Mouse (Mus musculus) ES-Bruce4 (cell line): ENCODE data around the gene Synj2bp. TPM values are rescaled to one million over a fixed set of nuclear protein-coding genes. Genes with fewer than 3 reads are reported as not detected.
"Not testable (repeated sequence)": the region's sequence is repeated elsewhere in the genome, so short reads cannot be mapped to it uniquely, and the experiment has no call there.

Experiments used
- H3K27ac ChIP-seq: 2 replicates; pipeline ENCODE4 v1.5.1; 2012; ENCODE audit warnings: low read length, inconsistent platforms; ENCODE audit not compliant: insufficient read depth
- H3K27me3 ChIP-seq: 2 replicates; pipeline ENCODE4 v1.6.1; 2012; ENCODE audit warnings: mild to moderate bottlenecking, low read length, inconsistent platforms; ENCODE audit not compliant: control insufficient read depth, poor library complexity, insufficient read depth, severe bottlenecking
- H3K36me3 ChIP-seq: 2 replicates; pipeline ENCODE4 v1.6.1; 2012; ENCODE audit warnings: inconsistent platforms, mild to moderate bottlenecking, low read length, moderate library complexity; ENCODE audit not compliant: control insufficient read depth, poor library complexity, insufficient read depth, severe bottlenecking
- H3K4me1 ChIP-seq: one replicate; pipeline ENCODE4 v1.8.1; 2011; ENCODE audit warnings: low read length; ENCODE audit not compliant: control insufficient read depth, insufficient read depth
- H3K4me3 ChIP-seq: 2 replicates; pipeline ENCODE4 v1.5.1; 2011; ENCODE audit warnings: low read depth, mild to moderate bottlenecking, low read length
- H3K9ac ChIP-seq: 2 replicates; pipeline ENCODE4 v1.6.1; 2012; ENCODE audit warnings: low read depth, mild to moderate bottlenecking, inconsistent platforms; ENCODE audit not compliant: poor library complexity, severe bottlenecking
- H3K9me3 ChIP-seq: replicated peaks from 2 replicates; pipeline ENCODE4 v1.6.1; 2012; ENCODE audit warnings: mild to moderate bottlenecking, low read length, inconsistent platforms; ENCODE audit not compliant: control insufficient read depth, poor library complexity, insufficient read depth, severe bottlenecking
- CTCF ChIP-seq: IDR thresholded peaks from one replicate; pipeline ENCODE4 v1.8.1; 2011; ENCODE audit warnings: low read depth, low read length
- EP300 ChIP-seq: IDR thresholded peaks from 2 replicates; pipeline ENCODE4 v1.6.1; 2011; ENCODE audit warnings: low read depth, low read length; ENCODE audit not compliant: insufficient read depth
- POLR2A ChIP-seq: IDR thresholded peaks from one replicate; pipeline ENCODE4 v1.8.1; 2011; ENCODE audit warnings: low read length; ENCODE audit not compliant: insufficient read depth
- polyA plus RNA-seq: library from polyadenylated mRNA; stranded (reverse); fragments of >200 nt; gene quantifications from 2 replicates; pipeline ENCODE4 v1.2.4, GENCODE M21; 2011; ENCODE audit warnings: low read depth; ENCODE audit not compliant: missing spikeins, insufficient read depth, insufficient read length

Gene Synj2bp
- polyA plus RNA-seq, 1 experiment = 43.0 TPM

GRCm38 (mm10) chr12:81483656-81484055, 49.1 kb downstream of the Synj2bp start:
- H3K27ac ChIP-seq = no peak overlapping the region

GRCm38 (mm10) chr12:81459051-81459450, 73.7 kb downstream of the Synj2bp start:
- not testable (repeated sequence) for H3K9ac ChIP-seq, H3K27ac ChIP-seq, H3K27me3 ChIP-seq, H3K4me3 ChIP-seq, H3K4me1 ChIP-seq, H3K36me3 ChIP-seq
- H3K9me3 ChIP-seq = peaks cover 46% of the 10 kb centered on the region

More at GRCm38 (mm10) chr12:81483656-81484055, 49.1 kb downstream of the Synj2bp start:
- H3K4me1 ChIP-seq = no peaks in the 10 kb centered on the region
- no peaks in the 10 kb centered on the region for H3K27me3 ChIP-seq
- no peaks in the 10 kb centered on the region for H3K36me3 ChIP-seq
- peak overlapping the region; percentile 18; the same call in 1 of the 2 replicates for H3K9ac ChIP-seq
- TF ChIP-seq CTCF = no peak
- TF ChIP-seq POLR2A = no peak
- no peak for TF ChIP-seq EP300
- peak overlapping the region; percentile 14; the same call in 1 of the 2 replicates for H3K4me3 ChIP-seq
- H3K9me3 ChIP-seq = no peaks in the 10 kb centered on the region

Other genes with a start within 250 kb of the Synj2bp start
- 0.70 and 1.0 TPM in 2 replicates for gene Slc8a3, start 199.7 kb downstream of the Synj2bp start, polyA plus RNA-seq
- 1.4 and 2.2 TPM in 2 replicates for gene Gm4787, start 153.4 kb downstream of the Synj2bp start, polyA plus RNA-seq
- 2.0 and 2.7 TPM in 2 replicates for gene Adam4, start 111.0 kb downstream of the Synj2bp start, polyA plus RNA-seq
- 49.6 and 66.8 TPM in 2 replicates for gene Cox16, start 47.8 kb downstream of the Synj2bp start, polyA plus RNA-seq
- gene Gm20498, start within 50 bp of the Synj2bp start, polyA plus RNA-seq = 17.0 and 26.8 TPM in 2 replicates
- 0.30 TPM in 1 of 2 replicates, not detected in the other for gene Adam21, start 35.6 kb upstream of the Synj2bp start, polyA plus RNA-seq
- gene Med6, start 62.1 kb upstream of the Synj2bp start, polyA plus RNA-seq = 70.4 and 74.4 TPM in 2 replicates
- gene Ttc9, start 98.3 kb upstream of the Synj2bp start, polyA plus RNA-seq = 1.8 and 2.4 TPM in 2 replicates
- gene Map3k9, start 248.3 kb upstream of the Synj2bp start, polyA plus RNA-seq = 13.8 and 16.4 TPM in 2 replicates